Mouse (Mus musculus) lung, postnatal 0 days (tissue): ENCODE data around the gene Cxcl10.

ENCODE experiments used
- CTCF ChIP-seq: IDR thresholded peaks from 2 replicates; pipeline ENCODE4 v1.5.1; 2016; ENCODE audit warnings: antibody characterized with exemption, mild to moderate bottlenecking
- EP300 ChIP-seq: IDR thresholded peaks from 2 replicates; pipeline ENCODE4 v1.6.1; 2016; ENCODE audit warnings: antibody characterized with exemption, mild to moderate bottlenecking, control low read depth

- no peak for TF ChIP-seq CTCF
- TF ChIP-seq EP300 = no peak
Measured at GRCm38 (mm10) chr5:92358767-92359455, 10.2 kb upstream of the Cxcl10 start.
